In the genomic region with DNA sequence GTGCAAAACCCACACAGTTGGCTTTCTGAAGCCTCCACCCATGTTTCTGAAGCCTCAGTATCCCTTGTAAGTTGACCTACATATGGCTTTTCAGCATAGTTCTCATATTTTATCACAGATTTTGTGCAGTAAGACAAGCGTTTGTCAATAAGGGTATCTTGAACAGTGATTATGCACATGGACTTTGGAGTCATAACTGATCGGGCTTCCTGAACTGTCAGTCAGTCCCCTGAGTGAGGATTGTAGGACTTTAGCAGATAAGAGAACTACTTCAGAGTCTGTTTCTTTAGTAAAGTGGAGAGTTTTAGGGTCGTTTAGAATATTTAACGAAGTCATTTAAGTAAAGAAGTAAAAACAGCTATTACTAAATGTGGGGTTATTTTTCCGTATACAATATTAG, we compare ENCODE assay signal across 7 mouse cellular contexts. TPM values are rescaled to one million over a fixed set of nuclear protein-coding genes. Genes with fewer than 3 reads are reported as not detected.
DNase-seq lines count a peak whose midpoint lies in the region; ATAC-seq and TF ChIP-seq lines count a peak whose summit lies in the region.

No protein-coding gene starts in this region.

- H3K4me1 ChIP-seq in liver, adult 2 months (ENCODE audit: control insufficient read depth, insufficient read depth, low read length), result peaks cover 29% of the 10 kb centered on the region
- H3K4me1 ChIP-seq in embryonic facial prominence, embryonic 15.5 days, result peaks cover 23% of the 10 kb centered on the region
- peaks cover 24% of the 10 kb centered on the region for H3K4me1 ChIP-seq in intestine, embryonic 16.5 days (ENCODE audit: control insufficient read depth, insufficient read depth, low read length)
- peaks cover 33% of the 10 kb centered on the region for H3K4me1 ChIP-seq in neural tube, embryonic 13.5 days (replicated peaks)

- peak; percentile 77 for DNase-seq in liver, adult 2 months (ENCODE audit: extremely low read depth, low read depth, low spot score)
- DNase-seq in liver (no peak), adipocyte (ENCODE audit: low spot score) (no peak)
- no peak for DNase-seq in adrenal gland, postnatal 10 days

- H3K79me2 ChIP-seq in liver, adult 2 months (ENCODE audit: control insufficient read depth, insufficient read depth, low read length), result peaks cover 41% of the 10 kb centered on the region; the same call in 1 of the 2 replicates

- H3K4me3 ChIP-seq in liver, adult 2 months (ENCODE audit: insufficient read depth, low read depth, low read length), result peak overlapping the region; percentile 62; the same call in 1 of the 2 replicates
- H3K4me3 ChIP-seq in embryonic facial prominence, embryonic 15.5 days (replicated peaks), result peak overlapping the region; percentile 61
- peak overlapping the region; percentile 53 for H3K4me3 ChIP-seq in intestine, embryonic 16.5 days (ENCODE audit: low read length)
- 0 out of 2 replicates have a peak overlapping the region, but pooled peaks have one; percentile 63 for H3K4me3 ChIP-seq in neural tube, embryonic 13.5 days

- H3K36me3 ChIP-seq in liver, adult 2 months (ENCODE audit: control insufficient read depth, insufficient read depth, low read length), result peaks cover 33% of the 10 kb centered on the region
- 0 out of 2 replicates have a peak, but pooled peaks cover 24% of the 10 kb centered on the region for H3K36me3 ChIP-seq in embryonic facial prominence, embryonic 15.5 days
- 0 out of 2 replicates have a peak, but pooled peaks cover 2% of the 10 kb centered on the region for H3K36me3 ChIP-seq in intestine, embryonic 16.5 days (ENCODE audit: control insufficient read depth, insufficient read depth, low read length)
- 0 out of 2 replicates have a peak, but pooled peaks cover 16% of the 10 kb centered on the region for H3K36me3 ChIP-seq in neural tube, embryonic 13.5 days

- no peak for TF ChIP-seq POLR2A in liver, adult 2 months (IDR thresholded peaks at IDR 0.05; ENCODE audit: extremely low read depth, insufficient read depth, low read length)

- no peaks in the 10 kb centered on the region for H3K27me3 ChIP-seq in liver, adult 2 months (ENCODE audit: control insufficient read depth, insufficient read depth, low read length)
- no peaks in the 10 kb centered on the region for H3K27me3 ChIP-seq in embryonic facial prominence, embryonic 15.5 days
- H3K27me3 ChIP-seq in intestine, embryonic 16.5 days (replicated peaks; ENCODE audit: control insufficient read depth, insufficient read depth, low read length), result no peaks in the 10 kb centered on the region
- H3K27me3 ChIP-seq in neural tube, embryonic 13.5 days, result no peaks in the 10 kb centered on the region

- peak overlapping the region; percentile 70 for H3K9ac ChIP-seq in liver, adult 2 months (ENCODE audit: low read depth, low read length)
- H3K9ac ChIP-seq in embryonic facial prominence, embryonic 15.5 days, result no peak overlapping the region
- H3K9ac ChIP-seq in intestine, embryonic 16.5 days (ENCODE audit: low read depth, low read length), result peak overlapping the region; percentile 52; the same call in 1 of the 2 replicates
- H3K9ac ChIP-seq in neural tube, embryonic 13.5 days, result 0 out of 2 replicates have a peak overlapping the region, but pooled peaks have one; percentile 17

- ATAC-seq in embryonic facial prominence, embryonic 15.5 days (ENCODE audit: insufficient number of reproducible peaks, low FRiP score, low TSS enrichment, low read depth), result no peak
- peak; percentile 54 for ATAC-seq in intestine, embryonic 16.5 days
- ATAC-seq in neural tube, embryonic 13.5 days (ENCODE audit: low read depth), result no peak

- no peak for TF ChIP-seq CTCF in liver, adult 2 months (IDR thresholded peaks at IDR 0.05; ENCODE audit: low read depth, low read length)

- H3K4me2 ChIP-seq in embryonic facial prominence, embryonic 15.5 days (replicated peaks), result peak overlapping the region; percentile 63
- peak overlapping the region; percentile 68 for H3K4me2 ChIP-seq in intestine, embryonic 16.5 days (ENCODE audit: low read depth, low read length)
- peak overlapping the region; percentile 68 for H3K4me2 ChIP-seq in neural tube, embryonic 13.5 days

- peak overlapping the region; percentile 70 for H3K27ac ChIP-seq in liver, adult 2 months (replicated peaks; ENCODE audit: insufficient read depth, low read depth, low read length)
- H3K27ac ChIP-seq in embryonic facial prominence, embryonic 15.5 days (replicated peaks), result no peak overlapping the region
- peak overlapping the region; percentile 81 for H3K27ac ChIP-seq in intestine, embryonic 16.5 days (ENCODE audit: low read length)
- no peak overlapping the region for H3K27ac ChIP-seq in neural tube, embryonic 13.5 days (replicated peaks)

- H3K9me3 ChIP-seq in embryonic facial prominence, embryonic 15.5 days (replicated peaks), result no peaks in the 10 kb centered on the region
- no peaks in the 10 kb centered on the region for H3K9me3 ChIP-seq in intestine, embryonic 16.5 days (ENCODE audit: control insufficient read depth, low read length)
- H3K9me3 ChIP-seq in neural tube, embryonic 13.5 days, result no peaks in the 10 kb centered on the region

- 39% methylated on average over 5 of the region's 5 CpGs for WGBS in liver, adult 2 months
- 77% methylated on average over 5 of the region's 5 CpGs for WGBS in embryonic facial prominence, embryonic 15.5 days
- 63% methylated on average over 5 of the region's 5 CpGs for WGBS in intestine, embryonic 16.5 days
- WGBS in neural tube, embryonic 13.5 days, result 94% methylated on average over 5 of the region's 5 CpGs

RNA-seq across cellular contexts. Expression of gene Tor1aip1, which starts 6.2 kb away (rescaled TPM):
- total RNA-seq in liver, adult 2 months (2014; rRNA removed), result 26.4 and 32.6 TPM in 2 replicates
- polyA plus RNA-seq in liver, adult 2 months (2012; rRNA removed), result 19.9 and 25.7 TPM in 2 replicates
- polyA plus RNA-seq in embryonic facial prominence, embryonic 15.5 days (2015; fragmentation: Nextera tagmentation; extraction: Ambion mirVana), result 45.1 and 47.8 TPM in 2 replicates
- 30.5 and 32.8 TPM in 2 replicates for polyA plus RNA-seq in intestine, embryonic 16.5 days (2015; fragmentation: Nextera tagmentation; extraction: Ambion mirVana)
- 24.2 and 26.5 TPM in 2 replicates for polyA plus RNA-seq in neural tube, embryonic 13.5 days (2015; fragmentation: Nextera tagmentation; extraction: Ambion mirVana)
- 10 to 100 TPM; 82.9 to 85.4 TPM for total RNA-seq in adrenal gland, postnatal 10 days (2021)

RNA-seq across cellular contexts. Expression of gene Tor1aip2, which starts 7.3 kb away (rescaled TPM):
- total RNA-seq in liver, adult 2 months (2014; rRNA removed), result 110 and 118 TPM in 2 replicates
- 82.6 and 90.2 TPM in 2 replicates for polyA plus RNA-seq in liver, adult 2 months (2012; rRNA removed)
- 113 TPM in 2 replicates for polyA plus RNA-seq in embryonic facial prominence, embryonic 15.5 days (2015; fragmentation: Nextera tagmentation; extraction: Ambion mirVana)
- polyA plus RNA-seq in intestine, embryonic 16.5 days (2015; fragmentation: Nextera tagmentation; extraction: Ambion mirVana), result 153 and 163 TPM in 2 replicates
- polyA plus RNA-seq in neural tube, embryonic 13.5 days (2015; fragmentation: Nextera tagmentation; extraction: Ambion mirVana), result 77.3 and 78.9 TPM in 2 replicates
- 100 to 1,000 TPM; 103 to 106 TPM for total RNA-seq in adrenal gland, postnatal 10 days (2021)

Comparison
In these comparisons a context has a peak if more than half of its experiments do, and no peak if none do; other contexts are left out.
1. H3K27ac ChIP-seq: peak in liver, adult 2 months (single experiment) and intestine, embryonic 16.5 days (single experiment); none in embryonic facial prominence, embryonic 15.5 days (single experiment) and neural tube, embryonic 13.5 days (single experiment).
2. Peak in every context shown above with its lines, with median percentiles within 50 percentile points of each other: H3K4me3 ChIP-seq and H3K4me2 ChIP-seq.